Mouse (Mus musculus) ES-Bruce4 (cell line): ENCODE measurements around the gene Pnpla2.

Experiments
- CTCF ChIP-seq: IDR thresholded peaks from one replicate; pipeline ENCODE4 v1.8.1; 2011; ENCODE audit warnings: low read depth, low read length
- EP300 ChIP-seq: IDR thresholded peaks from 2 replicates; pipeline ENCODE4 v1.6.1; 2011; ENCODE audit warnings: low read depth, low read length; ENCODE audit not compliant: insufficient read depth
- POLR2A ChIP-seq: IDR thresholded peaks from one replicate; pipeline ENCODE4 v1.8.1; 2011; ENCODE audit warnings: low read length; ENCODE audit not compliant: insufficient read depth

DNA sequence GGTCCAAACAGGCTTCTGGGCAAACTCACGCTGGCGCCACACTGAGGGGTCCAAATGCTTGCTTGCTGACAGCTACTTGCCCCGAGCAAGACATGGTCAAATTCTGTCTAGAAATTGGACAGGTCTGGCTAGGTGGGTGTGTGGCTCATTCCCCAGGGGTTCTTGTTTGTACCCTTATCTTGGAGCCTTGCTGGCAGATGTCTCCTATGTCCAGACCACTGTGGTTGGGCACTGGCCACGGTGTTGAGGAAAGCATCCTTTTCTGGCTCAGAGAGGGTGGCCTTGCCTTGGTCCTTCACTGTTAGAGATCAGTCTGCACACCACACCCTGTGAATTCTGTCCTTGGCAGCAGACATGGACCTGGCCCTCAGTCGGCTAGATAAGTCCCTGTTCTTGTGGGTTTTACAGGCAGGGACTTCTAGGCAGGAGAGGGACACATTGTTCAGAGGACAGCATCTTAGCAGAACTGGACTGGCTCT lies 23.3 kb downstream of the Pnpla2 start:
- TF ChIP-seq POLR2A: no peak
- no peak for TF ChIP-seq CTCF
- TF ChIP-seq EP300: no peak
